14 mouse cellular contexts compared by ENCODE assay signal in genomic region chr12:86336209-86336608, GRCm38 (mm10). TPM values are rescaled to one million over a fixed set of nuclear protein-coding genes. Genes with fewer than 3 reads are reported as not detected.
DNase-seq lines count a peak whose midpoint lies in the region; ATAC-seq and TF ChIP-seq lines count a peak whose summit lies in the region.
"Had no signal": no experiment of that assay in that cellular context is flagged by ENCODE, and none has a peak within 500 bp of the region (broad histone marks: within the 10 kb centered on the region; RNA-seq: fewer than 3 reads in every experiment).

No protein-coding gene starts in this region.

- H3K4me2 ChIP-seq in lung, embryonic 14.5 days, result no peak overlapping the region
- H3K4me2 ChIP-seq: embryonic facial prominence, embryonic 13.5 days; forebrain, embryonic 13.5 days; kidney, embryonic 15.5 days; limb, embryonic 12.5 days had no signal

- WGBS in heart, adult 2 months, result 96% methylated on average over 3 of the region's 3 CpGs
- WGBS in lung, embryonic 14.5 days, result 94% methylated on average over 3 of the region's 3 CpGs

- no peaks in the 10 kb centered on the region for H3K79me2 ChIP-seq in heart, adult 2 months (replicated peaks; ENCODE audit: control insufficient read depth, insufficient read depth, low read length)

- H3K4me1 ChIP-seq in heart, adult 2 months (ENCODE audit: control insufficient read depth, insufficient read depth, low read length), result no peaks in the 10 kb centered on the region
- H3K4me1 ChIP-seq in lung, embryonic 14.5 days (ENCODE audit: insufficient read depth), result no peaks in the 10 kb centered on the region
- H3K4me1 ChIP-seq in ES-E14 (ENCODE audit: control insufficient read depth in 2 of 2, insufficient read depth in 2 of 2, low read length in 2 of 2, poor library complexity in 1 of 2), result no peaks in the 10 kb centered on the region

- in situ Hi-C loops in ES-E14 (cut with MboI; ENCODE audit: low sequenced_read_pairs in 2 of 2, unreplicated experiment in 2 of 2), result no loop called here

- TF ChIP-seq EP300 in heart, adult 2 months (IDR thresholded peaks at IDR 0.05; ENCODE audit: insufficient read depth, low read depth, low read length), result no peak

- no peak overlapping the region for H3K27ac ChIP-seq in heart, adult 2 months
- H3K27ac ChIP-seq in lung, embryonic 14.5 days (ENCODE audit: low read depth), result no peak overlapping the region
- H3K27ac ChIP-seq in ES-E14 (ENCODE audit: insufficient read depth, low read depth, low read length, poor library complexity, severe bottlenecking), result no peak overlapping the region
- H3K27ac ChIP-seq: embryonic facial prominence, embryonic 13.5 days; forebrain, embryonic 13.5 days; kidney, embryonic 15.5 days; limb, embryonic 12.5 days; midbrain, embryonic 10.5 days had no signal

- TF ChIP-seq CTCF in heart, adult 2 months (IDR thresholded peaks at IDR 0.05), result peak; percentile 22
- peak; percentile 21; the same call in 1 of the 2 replicates for TF ChIP-seq CTCF in lung, embryonic 14.5 days (IDR thresholded peaks at IDR 0.05; ENCODE audit: low read depth)

- no peaks in the 10 kb centered on the region for H3K9me3 ChIP-seq in lung, embryonic 14.5 days (ENCODE audit: low read depth, low read length)
- no peaks in the 10 kb centered on the region for H3K9me3 ChIP-seq in ES-E14 (ENCODE audit: control insufficient read depth, insufficient read depth, low read depth, low read length)
- H3K9me3 ChIP-seq: embryonic facial prominence, embryonic 13.5 days; forebrain, embryonic 13.5 days; kidney, embryonic 15.5 days; limb, embryonic 12.5 days; midbrain, embryonic 10.5 days had no signal

- intact Hi-C loops in heart, adult 2 months (cut with DNase I), result no loop called here
- intact Hi-C loops in heart, postnatal 36 days (cut with DNase I), result loop anchor here (5.0 kb wide), 1 partner anchor 204 kb away; no protein-coding TSS in a partner anchor

- H3K9ac ChIP-seq in heart, adult 2 months (ENCODE audit: low read depth, low read length), result no peak overlapping the region
- no peak overlapping the region for H3K9ac ChIP-seq in lung, embryonic 14.5 days
- H3K9ac ChIP-seq in ES-E14 (ENCODE audit: insufficient read depth, low read depth, low read length, poor library complexity, severe bottlenecking), result no peak overlapping the region
- H3K9ac ChIP-seq: embryonic facial prominence, embryonic 13.5 days; forebrain, embryonic 13.5 days; kidney, embryonic 15.5 days; limb, embryonic 12.5 days had no signal

- TF ChIP-seq POLR2A in heart, adult 2 months (IDR thresholded peaks at IDR 0.05; ENCODE audit: insufficient read depth, low read depth, low read length), result no peak

- H3K36me3 ChIP-seq in heart, adult 2 months (ENCODE audit: control insufficient read depth, insufficient read depth, low read length), result no peaks in the 10 kb centered on the region
- H3K36me3 ChIP-seq in lung, embryonic 14.5 days (ENCODE audit: insufficient read depth), result no peaks in the 10 kb centered on the region
- H3K36me3 ChIP-seq in ES-E14 (ENCODE audit: control insufficient read depth, insufficient read depth, low read length, poor library complexity, severe bottlenecking), result no peaks in the 10 kb centered on the region
- H3K36me3 ChIP-seq: embryonic facial prominence, embryonic 13.5 days; kidney, embryonic 15.5 days; limb, embryonic 12.5 days; midbrain, embryonic 10.5 days had no signal

- no peaks in the 10 kb centered on the region for H3K27me3 ChIP-seq in heart, adult 2 months (ENCODE audit: control insufficient read depth, insufficient read depth, low read length)
- H3K27me3 ChIP-seq in lung, embryonic 14.5 days (ENCODE audit: insufficient read depth, low read length), result no peaks in the 10 kb centered on the region
- H3K27me3 ChIP-seq: embryonic facial prominence, embryonic 13.5 days; kidney, embryonic 15.5 days had no signal

- no peak overlapping the region for H3K4me3 ChIP-seq in heart, adult 2 months
- H3K4me3 ChIP-seq in lung, embryonic 14.5 days (ENCODE audit: low read depth, low read length), result no peak overlapping the region
- no peak overlapping the region for H3K4me3 ChIP-seq in ES-E14 (ENCODE audit: insufficient read depth in 1 of 2, low read depth in 1 of 2, low read length in 2 of 2, poor library complexity in 1 of 2, severe bottlenecking in 1 of 2)
- H3K4me3 ChIP-seq: embryonic facial prominence, embryonic 13.5 days; forebrain, embryonic 13.5 days; kidney, embryonic 15.5 days; limb, embryonic 12.5 days; midbrain, embryonic 10.5 days had no signal

- no peak for DNase-seq in heart, adult 2 months
- DNase-seq in heart, postnatal 36 days, result no peak
- no peak for DNase-seq in lung, embryonic 14.5 days
- DNase-seq in lung, postnatal 4 days, result no peak
- DNase-seq in ES-E14 (ENCODE audit: low read depth, low spot score), result peak; percentile 36
- peak; percentile 3 for DNase-seq in c-Kit-positive CD71-positive TER-119-positive erythroid progenitor cells, embryonic 14.5 days (ENCODE audit: low spot score)
- no peak for DNase-seq in urinary bladder, postnatal 10 days (ENCODE audit: low spot score)
- DNase-seq: cerebellum, postnatal 14 days had no signal

- no peak for ATAC-seq in lung, embryonic 14.5 days (ENCODE audit: insufficient read depth)
- no peak for ATAC-seq in erythroblast, adult 5-6 weeks (replicated peaks; ENCODE audit: low FRiP score, poor library complexity, severe bottlenecking)

TF ChIP-seq in ES-E14, 5 proteins besides CTCF, POLR2A, EP300 and RAD21:
- TF ChIP-seq ZNF384 (IDR thresholded peaks at IDR 0.05; ENCODE audit: low read depth, low read length) (no peak), HCFC1 (IDR thresholded peaks at IDR 0.05; ENCODE audit: borderline replicate concordance, insufficient read depth, low read length) (no peak), CHD2 (IDR thresholded peaks at IDR 0.05; ENCODE audit: low read depth, low read length) (no peak), ZC3H11A (IDR thresholded peaks at IDR 0.05; ENCODE audit: borderline replicate concordance, low read depth, low read length) (no peak), MAFK (IDR thresholded peaks at IDR 0.05; ENCODE audit: insufficient read depth, low read depth, low read length) (no peak)

RNA-seq across cellular contexts. Expression of gene Esrrb, which starts 24.7 kb away (rescaled TPM):
- 10 to 100 TPM; 21.9 to 33.8 TPM for total RNA-seq in heart, adult 2 months (2021)
- 14.3 and 20.5 TPM in 2 replicates for polyA plus RNA-seq in heart, adult 2 months (2012; rRNA removed)
- 10 to 100 TPM; 16.4 to 30.0 TPM for total RNA-seq in heart, postnatal 36 days (2021)
- polyA plus RNA-seq in lung, embryonic 14.5 days (2014; fragmentation: Nextera tagmentation; extraction: Ambion mirVana), result 0.17 and 0.35 TPM in 2 replicates
- 120 and 169 TPM in 2 replicates for total RNA-seq in ES-E14 (2012; rRNA removed)
- not detected in 2 replicates for total RNA-seq in erythroblast, adult 5-6 weeks (2015; ENCODE audit: low replicate concordance)
- total RNA-seq in erythroblast, adult 5-6 weeks (2017; ENCODE audit: low replicate concordance), result 0.14 TPM in 1 of 2 replicates, not detected in the other

Comparison
In these comparisons a context has a peak if more than half of its experiments do, and no peak if none do; other contexts are left out.
1. DNase-seq: peak in ES-E14 (single experiment) and c-Kit-positive CD71-positive TER-119-positive erythroid progenitor cells, embryonic 14.5 days (single experiment); none in heart, adult 2 months (0 of 2), heart, postnatal 36 days (0 of 2), lung, embryonic 14.5 days (single experiment), lung, postnatal 4 days (0 of 2) and urinary bladder, postnatal 10 days (single experiment).
2. RNA of gene Esrrb, which starts 24.7 kb away (total RNA-seq): 120 to 169 TPM in ES-E14, 21.9 to 33.8 TPM in heart, adult 2 months and 16.4 to 30.0 TPM in heart, postnatal 36 days; 0.14 TPM in erythroblast, adult 5-6 weeks; every median in the first group is over 10 times any median in the second.